Mouse (Mus musculus): ENCODE data around the gene Nek4. TPM values are rescaled to one million over a fixed set of nuclear protein-coding genes. Genes with fewer than 3 reads are reported as not detected.

The Nek4 gene
- polyA plus RNA-seq (2014; fragmentation: Illumina TruSeq; extraction: RNeasy Lipid Tissue Mini Kit (QIAGEN cat#74804); ENCODE audit: insufficient read depth, low read depth, low replicate concordance) = 3.6 TPM

DNA sequence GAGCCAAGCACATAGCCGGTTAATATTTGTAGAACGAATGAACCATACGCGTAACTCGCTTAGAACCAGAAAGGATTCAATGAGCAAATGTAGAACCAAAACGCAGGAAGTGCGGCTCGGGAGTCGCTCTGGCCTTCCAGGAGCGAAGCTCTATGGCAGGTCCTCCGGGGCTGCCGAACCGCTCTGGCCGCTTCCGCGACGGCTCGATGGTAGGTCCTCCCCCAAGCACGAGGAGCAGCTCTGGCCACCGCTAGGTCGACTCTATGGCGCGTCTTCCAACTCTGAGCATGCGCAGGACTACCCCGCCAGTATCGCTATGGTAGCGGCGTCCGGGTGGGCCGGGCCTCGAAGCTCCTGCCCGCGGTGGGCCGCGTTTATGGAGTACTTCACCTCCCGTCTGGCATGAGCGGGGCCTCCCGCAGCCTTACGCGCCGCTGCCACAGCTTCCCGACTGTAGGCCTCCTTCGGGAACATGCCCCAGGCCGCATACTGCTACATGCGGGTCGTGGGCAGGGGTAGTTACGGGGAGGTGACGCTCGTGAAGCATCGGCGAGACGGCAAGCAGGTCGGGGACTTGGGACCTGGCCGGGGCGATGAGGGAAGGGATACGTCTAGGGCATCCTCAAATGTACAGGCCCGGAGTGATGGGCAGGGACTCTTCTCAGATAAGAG is at the start of gene Nek4:
Nek4 (plus strand) TSS at position 224 of the 672 bp plus-strand sequence.

GRCm38 (mm10) chr14:30923375-30924105 is 27.6 kb upstream of the Nek4 start, which contains the start of gene Itih3:
Gene Itih3, minus strand, starts transcription at chr14:30923760.

DNA sequence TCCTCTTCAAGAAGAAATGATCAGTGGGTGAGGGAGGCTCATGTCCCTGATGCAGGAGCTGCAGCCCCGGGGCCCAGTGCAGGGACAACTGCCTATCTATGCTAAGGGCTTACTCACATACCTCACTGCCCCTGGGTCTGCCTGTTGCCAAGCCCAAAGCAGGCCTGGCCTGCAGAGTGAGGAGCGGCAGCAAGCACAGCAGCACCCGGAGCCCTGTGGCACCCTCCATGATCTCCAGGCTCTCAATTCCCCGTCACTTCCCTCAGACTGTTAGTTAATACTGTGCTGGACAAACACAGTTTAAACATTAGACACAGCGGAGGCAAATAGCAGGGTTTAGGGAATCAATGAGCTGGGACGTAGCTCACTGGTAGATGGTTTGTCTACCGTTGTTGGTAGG is 8.1 kb upstream of the Nek4 start, which contains the start of gene Itih1:
Itih1 (minus strand) TSS at position 252 of the 400 bp plus-strand sequence.

DNA sequence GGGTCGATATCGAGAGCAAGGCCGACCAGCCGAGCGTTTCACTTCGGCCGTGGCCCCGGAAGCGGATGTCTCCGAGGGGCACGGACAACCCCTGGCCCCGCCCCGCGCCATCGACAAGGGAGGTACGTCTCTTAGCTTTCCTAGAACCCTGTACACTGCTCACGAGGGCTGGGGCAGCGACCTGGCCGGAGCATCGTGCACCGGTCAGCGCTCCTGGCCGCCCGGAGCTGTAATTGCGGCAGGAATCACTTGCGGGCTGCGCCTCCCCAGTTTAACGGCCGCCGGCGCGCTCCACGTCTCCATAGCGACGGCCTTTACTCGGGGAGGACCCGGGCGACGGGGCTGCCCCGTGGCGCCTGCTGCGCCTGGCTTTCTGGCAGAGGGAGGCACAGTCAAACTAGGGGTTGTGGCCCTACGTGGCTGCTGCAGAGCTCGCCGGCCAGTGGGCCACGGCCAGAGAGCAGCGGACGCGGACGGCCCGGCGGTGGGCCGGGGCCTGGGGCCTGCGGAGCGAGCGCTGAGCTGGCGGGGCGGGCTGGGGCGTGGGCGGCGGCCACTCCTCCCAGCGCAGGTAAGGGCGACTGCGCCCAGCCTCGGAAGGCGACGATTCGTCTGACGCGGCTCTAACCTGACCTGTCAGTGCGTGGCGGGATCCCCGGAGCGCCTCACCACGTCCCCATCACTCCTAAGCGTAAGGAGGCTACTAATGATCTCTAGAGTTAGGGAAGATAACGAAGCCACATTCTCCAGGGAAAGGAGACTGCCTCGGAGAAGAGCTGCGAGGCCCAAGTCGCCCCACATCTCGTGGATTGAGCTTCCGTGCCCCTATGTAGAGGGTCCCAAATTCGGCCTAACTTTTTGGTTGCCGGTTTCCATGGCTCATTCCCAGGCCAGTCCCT is 50.4 kb downstream of the Nek4 start, which contains the start of the genes Glt8d1 and Spcs1:
Glt8d1 (plus strand) TSS at position 94 of the 899 bp plus-strand sequence.
Spcs1 (minus strand) TSS at position 366 of the 899 bp plus-strand sequence.

GRCm38 (mm10) chr14:31018860-31019291 is 67.7 kb downstream of the Nek4 start, which contains the start of the genes Pbrm1 and Gnl3:
Gene Pbrm1, plus strand, starts transcription at chr14:31019138.
Gene Gnl3, minus strand, starts transcription at chr14:31019152.

Other genes starting within 250 kb of the Nek4 start
- 2.6 TPM for gene Sfmbt1, start 236.5 kb upstream of the Nek4 start, polyA plus RNA-seq (2014; fragmentation: Illumina TruSeq; extraction: RNeasy Lipid Tissue Mini Kit (QIAGEN cat#74804); ENCODE audit: insufficient read depth, low read depth, low replicate concordance)
- 25.9 TPM for gene Tmem110, start 125.8 kb upstream of the Nek4 start, polyA plus RNA-seq (2014; fragmentation: Illumina TruSeq; extraction: RNeasy Lipid Tissue Mini Kit (QIAGEN cat#74804); ENCODE audit: insufficient read depth, low read depth, low replicate concordance)
- 49.9 TPM for gene Mustn1, start 72.2 kb upstream of the Nek4 start, polyA plus RNA-seq (2014; fragmentation: Illumina TruSeq; extraction: RNeasy Lipid Tissue Mini Kit (QIAGEN cat#74804); ENCODE audit: insufficient read depth, low read depth, low replicate concordance)
- gene Itih4, start 64.9 kb upstream of the Nek4 start, polyA plus RNA-seq (2014; fragmentation: Illumina TruSeq; extraction: RNeasy Lipid Tissue Mini Kit (QIAGEN cat#74804); ENCODE audit: insufficient read depth, low read depth, low replicate concordance) = 72.1 TPM
- gene Itih3, start 27.6 kb upstream of the Nek4 start, polyA plus RNA-seq (2014; fragmentation: Illumina TruSeq; extraction: RNeasy Lipid Tissue Mini Kit (QIAGEN cat#74804); ENCODE audit: insufficient read depth, low read depth, low replicate concordance) = 0.75 TPM
- gene Itih1, start 8.1 kb upstream of the Nek4 start, polyA plus RNA-seq (2014; fragmentation: Illumina TruSeq; extraction: RNeasy Lipid Tissue Mini Kit (QIAGEN cat#74804); ENCODE audit: insufficient read depth, low read depth, low replicate concordance) = 1.0 TPM
- gene Glt8d1, start 50.0 kb downstream of the Nek4 start, polyA plus RNA-seq (2014; fragmentation: Illumina TruSeq; extraction: RNeasy Lipid Tissue Mini Kit (QIAGEN cat#74804); ENCODE audit: insufficient read depth, low read depth, low replicate concordance) = 47.2 TPM
- 296 TPM for gene Spcs1, start 50.3 kb downstream of the Nek4 start, polyA plus RNA-seq (2014; fragmentation: Illumina TruSeq; extraction: RNeasy Lipid Tissue Mini Kit (QIAGEN cat#74804); ENCODE audit: insufficient read depth, low read depth, low replicate concordance)
- 10.1 TPM for gene Pbrm1, start 67.8 kb downstream of the Nek4 start, polyA plus RNA-seq (2014; fragmentation: Illumina TruSeq; extraction: RNeasy Lipid Tissue Mini Kit (QIAGEN cat#74804); ENCODE audit: insufficient read depth, low read depth, low replicate concordance)
- gene Gnl3, start 67.8 kb downstream of the Nek4 start, polyA plus RNA-seq (2014; fragmentation: Illumina TruSeq; extraction: RNeasy Lipid Tissue Mini Kit (QIAGEN cat#74804); ENCODE audit: insufficient read depth, low read depth, low replicate concordance) = 24.8 TPM
- 81.6 TPM for gene Smim4, start 177.6 kb downstream of the Nek4 start, polyA plus RNA-seq (2014; fragmentation: Illumina TruSeq; extraction: RNeasy Lipid Tissue Mini Kit (QIAGEN cat#74804); ENCODE audit: insufficient read depth, low read depth, low replicate concordance)
- 48.3 TPM for gene Nt5dc2, start 179.7 kb downstream of the Nek4 start, polyA plus RNA-seq (2014; fragmentation: Illumina TruSeq; extraction: RNeasy Lipid Tissue Mini Kit (QIAGEN cat#74804); ENCODE audit: insufficient read depth, low read depth, low replicate concordance)
- 34.1 TPM for gene Stab1, start 217.3 kb downstream of the Nek4 start, polyA plus RNA-seq (2014; fragmentation: Illumina TruSeq; extraction: RNeasy Lipid Tissue Mini Kit (QIAGEN cat#74804); ENCODE audit: insufficient read depth, low read depth, low replicate concordance)